Mouse (Mus musculus) CH12.LX (cell line): ENCODE results near the gene Chmp2a. TPM values are rescaled to one million over a fixed set of nuclear protein-coding genes. Genes with fewer than 3 reads are reported as not detected.

Experiments used
- DNase-seq: peaks from one replicate; pipeline ENCODE4 v3.0.0-alpha.2; 2013; ENCODE audit errors: extremely low read depth
- H3K27ac ChIP-seq: 2 replicates; pipeline ENCODE4 v1.5.1; 2012; ENCODE audit warnings: low read depth, mild to moderate bottlenecking, control low read depth, moderate library complexity; ENCODE audit not compliant: insufficient read depth
- H3K27me3 ChIP-seq: replicated peaks from 2 replicates; pipeline ENCODE3; 2012; ENCODE audit warnings: inconsistent platforms
- H3K36me3 ChIP-seq, 2 experiments: replicated peaks in 1 of 2; 2 replicates each; pipeline versions ENCODE3 to v1.6.1; 2012; ENCODE audit warnings: inconsistent platforms in 1 of 2, low read length in 1 of 2, mild to moderate bottlenecking in 1 of 2, mixed read lengths in 1 of 2, moderate library complexity in 1 of 2; ENCODE audit not compliant: control insufficient read depth in 1 of 2, insufficient read depth in 1 of 2
- H3K4me1 ChIP-seq, 2 experiments: 2 replicates each; pipeline ENCODE4 v1.6.1; 2012; ENCODE audit warnings: inconsistent platforms in 1 of 2, moderate library complexity in 1 of 2; ENCODE audit not compliant: insufficient read depth in 2 of 2, control insufficient read depth in 1 of 2
- H3K4me2 ChIP-seq: 2 replicates; pipeline ENCODE4 v1.6.1; 2012; ENCODE audit warnings: low read depth, mild to moderate bottlenecking, control low read depth; ENCODE audit not compliant: poor library complexity, insufficient read depth, severe bottlenecking
- H3K4me3 ChIP-seq, 3 experiments: fragments of 150-350 bp in 1 of 3; sonication (generic) in 1 of 3; replicated peaks in 1 of 3; 2 replicates each; pipeline versions ENCODE3 to v1.5.1; 2011 to 2012; ENCODE audit warnings: low read depth in 2 of 3, low read length in 2 of 3, mild to moderate bottlenecking in 2 of 3, moderate library complexity in 2 of 3, control low read depth in 1 of 3, improper control_type of control experiment in 1 of 3, inconsistent platforms in 1 of 3, mixed read lengths in 1 of 3; ENCODE audit not compliant: poor library complexity in 1 of 3
- H3K79me2 ChIP-seq: replicated peaks from 2 replicates; pipeline ENCODE4 v1.6.1; 2012; ENCODE audit warnings: mild to moderate bottlenecking, moderate library complexity; ENCODE audit not compliant: control insufficient read depth, poor library complexity, insufficient read depth, severe bottlenecking; ENCODE audit errors: extremely low read depth
- H3K9ac ChIP-seq: 2 replicates; pipeline ENCODE4 v1.6.1; 2012; ENCODE audit warnings: low read depth, mild to moderate bottlenecking, control low read depth, moderate library complexity; ENCODE audit not compliant: insufficient read depth
- H3K9me3 ChIP-seq: replicated peaks from 2 replicates; pipeline ENCODE3; 2012; ENCODE audit warnings: low read length, inconsistent platforms, mixed read lengths
- BHLHE40 ChIP-seq: IDR thresholded peaks from 2 replicates; pipeline ENCODE4 v1.6.1; 2011; ENCODE audit warnings: mild to moderate bottlenecking, low read depth, low read length, improper control_type of control experiment
- CHD1 ChIP-seq: IDR thresholded peaks from 2 replicates; pipeline ENCODE4 v1.6.1; 2012; ENCODE audit warnings: low read depth, low read length, improper control_type of control experiment, inconsistent platforms
- CHD2 ChIP-seq: IDR thresholded peaks from 2 replicates; pipeline ENCODE4 v1.6.1; 2011; ENCODE audit warnings: low read length, improper control_type of control experiment
- CTCF ChIP-seq, 2 experiments: IDR thresholded peaks in 1 of 2; conservative IDR thresholded peaks in 1 of 2; 2 replicates each; pipeline ENCODE4 v1.5.1; 2011 to 2012; ENCODE audit warnings: low read depth in 2 of 2, low read length in 2 of 2, improper control_type of control experiment in 1 of 2, inconsistent platforms in 1 of 2, mild to moderate bottlenecking in 1 of 2, moderate library complexity in 1 of 2
- ELF1 ChIP-seq: IDR thresholded peaks from 2 replicates; pipeline ENCODE4 v1.6.1; 2014; ENCODE audit warnings: low read depth, mild to moderate bottlenecking, inconsistent platforms, low read length, improper control_type of control experiment
- EP300 ChIP-seq: IDR thresholded peaks from 2 replicates; pipeline ENCODE4 v1.6.1; 2011; ENCODE audit warnings: low read length, improper control_type of control experiment
- GABPA ChIP-seq: IDR thresholded peaks from 2 replicates; pipeline ENCODE4 v1.6.1; 2012; ENCODE audit warnings: low read depth, low read length, improper control_type of control experiment, inconsistent platforms; ENCODE audit not compliant: insufficient replicate concordance
- HCFC1 ChIP-seq: IDR thresholded peaks from 2 replicates; pipeline ENCODE4 v1.6.1; 2012; ENCODE audit warnings: low read depth, mild to moderate bottlenecking, inconsistent platforms, low read length, improper control_type of control experiment
- JUN ChIP-seq: IDR thresholded peaks from 2 replicates; pipeline ENCODE4 v1.6.1; 2011; ENCODE audit warnings: low read depth, mild to moderate bottlenecking, low read length, improper control_type of control experiment, moderate library complexity; ENCODE audit not compliant: insufficient read depth
- KAT2A ChIP-seq: IDR thresholded peaks from 2 replicates; pipeline ENCODE4 v1.6.1; 2012; ENCODE audit warnings: low read length, improper control_type of control experiment, inconsistent platforms; ENCODE audit not compliant: insufficient replicate concordance
- MAFK ChIP-seq: IDR thresholded peaks from 2 replicates; pipeline ENCODE4 v1.6.1; 2011; ENCODE audit warnings: low read length, improper control_type of control experiment; ENCODE audit not compliant: insufficient replicate concordance
- MAX ChIP-seq: IDR thresholded peaks from 2 replicates; pipeline ENCODE4 v1.6.1; 2011; ENCODE audit warnings: low read length, improper control_type of control experiment
- MAZ ChIP-seq: IDR thresholded peaks from 2 replicates; pipeline ENCODE4 v1.6.1; 2012; ENCODE audit warnings: low read depth, mild to moderate bottlenecking, inconsistent platforms, low read length, improper control_type of control experiment, moderate library complexity
- MEF2A ChIP-seq: IDR thresholded peaks from 2 replicates; pipeline ENCODE4 v1.6.1; 2014; ENCODE audit warnings: low read depth, mild to moderate bottlenecking, inconsistent platforms, low read length, improper control_type of control experiment, borderline replicate concordance
- MXI1 ChIP-seq: IDR thresholded peaks from 2 replicates; pipeline ENCODE4 v1.6.1; 2011; ENCODE audit warnings: mild to moderate bottlenecking, low read depth, low read length, improper control_type of control experiment
- MYC ChIP-seq: IDR thresholded peaks from 2 replicates; pipeline ENCODE4 v1.6.1; 2011; ENCODE audit warnings: low read depth, mild to moderate bottlenecking, improper control_type of control experiment, low read length
- NELFE ChIP-seq: IDR thresholded peaks from 2 replicates; pipeline ENCODE4 v1.6.1; 2011; ENCODE audit warnings: low read depth, low read length, improper control_type of control experiment
- NRF1 ChIP-seq: IDR thresholded peaks from 2 replicates; pipeline ENCODE4 v1.6.1; 2014; ENCODE audit warnings: low read depth, mild to moderate bottlenecking, inconsistent platforms, low read length, improper control_type of control experiment, moderate library complexity
- POLR2AphosphoS2 ChIP-seq: IDR thresholded peaks from 2 replicates; pipeline ENCODE4 v1.6.1; 2011; ENCODE audit warnings: low read depth, low read length, improper control_type of control experiment
- RAD21 ChIP-seq: IDR thresholded peaks from 2 replicates; pipeline ENCODE4 v1.6.1; 2011; ENCODE audit warnings: low read depth, mild to moderate bottlenecking, low read length, improper control_type of control experiment, moderate library complexity
- RCOR1 ChIP-seq: conservative IDR thresholded peaks from 2 replicates; pipeline ENCODE4 v1.6.1; 2012; ENCODE audit warnings: low read depth, mild to moderate bottlenecking, inconsistent platforms, low read length, improper control_type of control experiment
- SMC3 ChIP-seq: IDR thresholded peaks from 2 replicates; pipeline ENCODE4 v1.6.1; 2011; ENCODE audit warnings: low read depth, low read length, improper control_type of control experiment
- TBP ChIP-seq: conservative IDR thresholded peaks from 2 replicates; pipeline ENCODE4 v1.6.1; 2011; ENCODE audit warnings: low read depth, low read length, improper control_type of control experiment
- TCF12 ChIP-seq: IDR thresholded peaks from 2 replicates; pipeline ENCODE4 v1.6.1; 2014; ENCODE audit warnings: low read depth, mild to moderate bottlenecking, inconsistent platforms, low read length, improper control_type of control experiment
- UBTF ChIP-seq: IDR thresholded peaks from 2 replicates; pipeline ENCODE4 v1.6.1; 2012; ENCODE audit warnings: low read depth, mild to moderate bottlenecking, inconsistent platforms, low read length, improper control_type of control experiment, moderate library complexity
- USF2 ChIP-seq: conservative IDR thresholded peaks from 2 replicates; pipeline ENCODE4 v1.6.1; 2011; ENCODE audit warnings: low read depth, low read length, improper control_type of control experiment
- ZC3H11A ChIP-seq: IDR thresholded peaks from 2 replicates; pipeline ENCODE4 v1.6.1; 2012; ENCODE audit warnings: low read depth, mild to moderate bottlenecking, inconsistent platforms, low read length, improper control_type of control experiment
- ZMIZ1 ChIP-seq: IDR thresholded peaks from 2 replicates; pipeline ENCODE4 v1.6.1; 2012; ENCODE audit warnings: low read depth, mild to moderate bottlenecking, inconsistent platforms, low read length, improper control_type of control experiment
- ZNF384 ChIP-seq: IDR thresholded peaks from 2 replicates; pipeline ENCODE4 v1.6.1; 2012; ENCODE audit warnings: low read depth, low read length, improper control_type of control experiment, inconsistent platforms
- dilution Hi-C: fragments of 300-500 bp; cut with MboI; formaldehyde crosslinking; loops from 2 replicates; pipeline ENCODE4 v1.14.3; 2020; ENCODE audit warnings: low sequenced_read_pairs; ENCODE audit not compliant: extremely low pct_unique_long_range_greater_than_20kb, extremely low pct_ligation_motif_present
- in situ Hi-C: fragments of 300-500 bp; cut with MboI; formaldehyde crosslinking; loops from 3 replicates; pipeline ENCODE4 v1.14.3; 2019; ENCODE audit warnings: low sequenced_read_pairs, low pct_ligation_motif_present, low pct_unique_long_range_greater_than_20kb, mixed read lengths
- polyA plus RNA-seq: library from polyadenylated mRNA; unstranded; fragments of >175 nt; gene quantifications from 2 replicates; pipeline ENCODE4 v1.2.1, GENCODE M21; 2012; ENCODE audit warnings: low read depth; ENCODE audit not compliant: insufficient read length
- total RNA-seq, 2 experiments: library from RNA; depleted of rRNA; stranded (reverse); fragments of 300-350 nt in 1 of 2; fragments of >200 nt in 1 of 2; gene quantifications; 2 replicates each; pipeline ENCODE4 v1.2.3; 2012 to 2014

Chmp2a gene
- total and polyA plus RNA-seq, 3 experiments: 115 to 134 (median 131) TPM

- dilution Hi-C loops: no loop called here
- in situ Hi-C loops: no loop called here
- Histone ChIP-seq H3K4me2 (peak overlapping the region; percentile 74), H3K27ac (peak overlapping the region; percentile 84), H3K9ac (peak overlapping the region; percentile 97), H3K79me2 (peaks cover 18% of the 10 kb centered on the region), H3K4me1 (peaks cover 11 to 41% of the 10 kb centered on the region in 2 experiments), H3K4me3 (peak overlapping the region; percentile 84 to 92 (median 86)), H3K27me3 (no peaks in the 10 kb centered on the region)
- DNase-seq: peak; percentile 36
- no peak for TF ChIP-seq KAT2A
- TF ChIP-seq NRF1: no peak
- TF ChIP-seq MEF2A: peak; percentile 20; the same call in 1 of the 2 replicates
- TF ChIP-seq, all 38 proteins: peak for 1
- H3K9me3 ChIP-seq: peaks cover 5% of the 10 kb centered on the region
- H3K36me3 ChIP-seq: peaks cover 15 to 34% of the 10 kb centered on the region in 2 experiments
Observed at GRCm38 (mm10) chr7:13038621-13039169, 4.1 kb upstream of the Chmp2a start.

- DNase-seq: peak; percentile 99
- Histone ChIP-seq H3K9ac (peak within 1 kb of the TSS; percentile 97), H3K36me3 (peaks cover 18 to 33% of the 10 kb centered on the region in 2 experiments), H3K4me2 (peak within 1 kb of the TSS; percentile 74), H3K27me3 (no peaks in the 10 kb centered on the region), H3K4me1 (peaks cover 15 to 48% of the 10 kb centered on the region in 2 experiments), H3K79me2 (peaks cover 18% of the 10 kb centered on the region), H3K4me3 (peak within 1 kb of the TSS; percentile 84 to 92 (median 91)), H3K27ac (peak within 1 kb of the TSS; percentile 100), H3K9me3 (no peaks in the 10 kb centered on the region)
- in situ Hi-C loops: no loop called here
- dilution Hi-C loops: no loop called here
- TF ChIP-seq EP300 (no peak), NRF1 (peak; percentile 97), USF2 (no peak), ZMIZ1 (peak; percentile 96), HCFC1 (peak; percentile 67), MAFK (no peak), MAX (peak; percentile 50), UBTF (peak; percentile 76; the same call in 1 of the 2 replicates), JUN (no peak), NELFE (peak; percentile 81; the same call in 1 of the 2 replicates), CHD1 (no peak), MAZ (peak; percentile 67), ZC3H11A (no peak), RCOR1 (no peak), MEF2A (no peak), MXI1 (peak; percentile 57; the same call in 1 of the 2 replicates), ELF1 (peak; percentile 92), KAT2A (0 out of 2 replicates have a peak, but pooled peaks have one; percentile 70), CHD2 (peak; percentile 56; the same call in 1 of the 2 replicates), GABPA (no peak), SMC3 (no peak), CTCF (conservative IDR thresholded peaks at IDR 0.05 in 1 of 2, IDR thresholded peaks at IDR 0.05 in 1 of 2; ENCODE audit: low read depth in 2 of 2, low read length in 2 of 2) (no peak), MYC (no peak), POLR2AphosphoS2 (peak; percentile 94), ZNF384 (no peak), BHLHE40 (peak; percentile 43), TCF12 (peak; percentile 81), TBP (peak; percentile 64; the same call in 1 of the 2 replicates), RAD21 (no peak)
Observed at GRCm38 (mm10) chr7:13037901-13038555, 3.4 kb upstream of the Chmp2a start, which contains the start of gene Ube2m. Ube2m (minus strand) TSS chr7:13038275.
